Mouse (Mus musculus): Measurements from ENCODE around the gene Zc3h10.
"Not testable (repeated sequence)": the region's sequence is repeated elsewhere in the genome, so short reads cannot be mapped to it uniquely, and the experiment has no call there.

DNA sequence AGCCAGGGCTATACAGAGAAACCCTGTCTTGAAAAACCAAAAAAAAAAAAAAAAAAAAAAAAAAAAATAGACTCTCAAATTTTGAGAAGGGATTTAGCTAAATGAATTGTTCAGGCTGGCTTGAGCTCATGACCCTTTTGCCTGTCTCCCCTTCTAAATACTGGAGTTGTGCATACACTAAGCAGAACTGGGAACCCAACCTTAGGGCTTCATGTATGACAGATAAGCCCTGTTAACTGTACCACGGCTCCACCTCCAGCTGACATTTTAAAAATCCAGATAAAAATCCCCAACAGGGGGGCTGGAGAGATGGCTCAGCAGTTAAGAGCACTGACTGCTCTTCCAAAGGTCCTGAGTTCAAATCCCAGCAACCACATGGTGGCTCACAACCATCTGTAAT lies 8.0 kb upstream of the Zc3h10 start:
- TF ChIP-seq GATA1, TAL1 (IDR thresholded peaks at IDR 0.05; ENCODE audit: low read length): not testable (repeated sequence)

All from erythroblast, embryonic 14.5 days (primary cell).